Mouse (Mus musculus): ENCODE measurements around the gene Rbfox1.

DNA sequence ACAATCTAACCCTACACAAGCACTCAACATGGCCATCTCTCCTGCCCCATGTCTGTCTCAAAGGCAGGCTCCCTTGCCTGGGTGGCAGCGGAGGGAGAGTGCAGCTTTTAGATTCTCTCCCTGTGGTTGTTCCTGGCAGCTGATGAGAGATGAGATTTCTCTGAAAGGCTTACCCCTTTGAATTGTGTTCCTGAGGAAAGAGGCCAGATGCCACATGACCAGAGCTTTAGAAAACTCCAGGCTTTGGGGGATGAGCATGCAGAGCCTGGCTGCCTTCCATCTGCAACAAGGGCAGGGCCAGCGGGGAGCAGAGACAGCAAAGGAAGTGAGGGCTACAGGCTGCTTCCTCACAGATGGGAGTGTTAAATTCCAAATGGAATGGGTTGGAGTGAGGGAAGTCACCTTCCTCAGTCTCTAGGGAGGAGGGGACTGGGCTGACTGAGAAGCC is 26.7 kb downstream of the Rbfox1 start:
- no peak for TF ChIP-seq POLR2A (IDR thresholded peaks at IDR 0.05; ENCODE audit: low read depth, low read length)
- TF ChIP-seq CTCF (IDR thresholded peaks at IDR 0.05; ENCODE audit: borderline replicate concordance, insufficient read depth, low read length) = no peak
